Comparison of ENCODE assay signal across 12 mouse cellular contexts in genomic region chr2:57597694-57598358, GRCm38 (mm10).
DNase-seq lines count a peak whose midpoint lies in the region; ATAC-seq and TF ChIP-seq lines count a peak whose summit lies in the region.
"Had no signal": no experiment of that assay in that cellular context is flagged by ENCODE, and none has a peak within 500 bp of the region (broad histone marks: within the 10 kb centered on the region; RNA-seq: fewer than 3 reads in every experiment).

No protein-coding gene starts in this region.

- H3K4me1 ChIP-seq in forebrain, postnatal 0 days (ENCODE audit: insufficient read depth) = no peaks in the 10 kb centered on the region
- peaks cover 10% of the 10 kb centered on the region for H3K4me1 ChIP-seq in limb, embryonic 12.5 days (replicated peaks)
- H3K4me1 ChIP-seq: heart, embryonic 13.5 days had no signal

- H3K9me3 ChIP-seq in forebrain, postnatal 0 days (ENCODE audit: low read length) = no peaks in the 10 kb centered on the region
- no peaks in the 10 kb centered on the region for H3K9me3 ChIP-seq in limb, embryonic 12.5 days
- H3K9me3 ChIP-seq: heart, embryonic 13.5 days had no signal

- H3K27me3 ChIP-seq in forebrain, postnatal 0 days (ENCODE audit: insufficient read depth, low read length) = no peaks in the 10 kb centered on the region
- H3K27me3 ChIP-seq in limb, embryonic 12.5 days = no peaks in the 10 kb centered on the region
- H3K27me3 ChIP-seq: heart, embryonic 13.5 days had no signal

- WGBS in forebrain, postnatal 0 days = 14% methylated on average over 9 of the region's 9 CpGs
- 8% methylated on average over 9 of the region's 9 CpGs for WGBS in limb, embryonic 12.5 days

- peak; percentile 84 for ATAC-seq in forebrain, postnatal 0 days
- peak; percentile 89; the same call in 1 of the 2 replicates for ATAC-seq in limb, embryonic 12.5 days (ENCODE audit: insufficient number of reproducible peaks, insufficient read depth, low FRiP score, low TSS enrichment, low read depth)
- ATAC-seq: lung, postnatal 0 days had no signal

- no peaks in the 10 kb centered on the region for H3K36me3 ChIP-seq in forebrain, postnatal 0 days (ENCODE audit: insufficient read depth)
- no peaks in the 10 kb centered on the region for H3K36me3 ChIP-seq in limb, embryonic 12.5 days
- H3K36me3 ChIP-seq: heart, embryonic 13.5 days had no signal

- DNase-seq in layer of hippocampus, adult 18-20 months (ENCODE audit: low spot score in 2 of 2) = peak; percentile 44 to 47
- DNase-seq in layer of hippocampus, postnatal 25 days (ENCODE audit: extremely low spot score in 1 of 2, low spot score in 1 of 2) = no peak
- DNase-seq in forebrain, postnatal 0 days = peak; percentile 59
- peak; percentile 9 for DNase-seq in retina, adult 2 months (ENCODE audit: low read depth, low spot score)
- DNase-seq in ovary, postnatal 36 days (ENCODE audit: low spot score) = no peak
- no peak for DNase-seq in frontal cortex, postnatal 25 days (ENCODE audit: low spot score in 2 of 2)
- no peak for DNase-seq in urinary bladder, postnatal 36 days (ENCODE audit: low spot score in 2 of 2)
- DNase-seq: adrenal gland, postnatal 36 days; thymus, postnatal 4 days had no signal

- no peak overlapping the region for H3K4me3 ChIP-seq in forebrain, postnatal 0 days (ENCODE audit: low read depth, low read length)
- H3K4me3 ChIP-seq in limb, embryonic 12.5 days (replicated peaks) = no peak overlapping the region
- H3K4me3 ChIP-seq: heart, embryonic 13.5 days had no signal

- TF ChIP-seq CTCF in forebrain, postnatal 0 days (IDR thresholded peaks at IDR 0.05; ENCODE audit: low read depth) = no peak

- no peak overlapping the region for H3K27ac ChIP-seq in forebrain, postnatal 0 days (ENCODE audit: low read depth, low read length)
- H3K27ac ChIP-seq in limb, embryonic 12.5 days = no peak overlapping the region
- H3K27ac ChIP-seq: heart, embryonic 13.5 days had no signal

- H3K4me2 ChIP-seq in forebrain, postnatal 0 days (ENCODE audit: low read depth) = peak overlapping the region; percentile 17; the same call in 1 of the 2 replicates
- peak overlapping the region; percentile 43 for H3K4me2 ChIP-seq in limb, embryonic 12.5 days
- H3K4me2 ChIP-seq: heart, embryonic 13.5 days had no signal

- no peak overlapping the region for H3K9ac ChIP-seq in forebrain, postnatal 0 days
- H3K9ac ChIP-seq in limb, embryonic 12.5 days (replicated peaks) = no peak overlapping the region
- H3K9ac ChIP-seq: heart, embryonic 13.5 days had no signal

Comparison
In these comparisons a context has a peak if more than half of its experiments do, and no peak if none do; other contexts are left out.
1. DNase-seq: peak in layer of hippocampus, adult 18-20 months (2 of 2), forebrain, postnatal 0 days (single experiment) and retina, adult 2 months (single experiment); none in layer of hippocampus, postnatal 25 days (0 of 2), ovary, postnatal 36 days (single experiment), frontal cortex, postnatal 25 days (0 of 2) and urinary bladder, postnatal 36 days (0 of 2).